Mouse (Mus musculus) left cerebral cortex, adult 2 months (tissue): ENCODE data around the gene Igfbp6. TPM values are rescaled to one million over a fixed set of nuclear protein-coding genes. Genes with fewer than 3 reads are reported as not detected.
A peak's percentile ranks its signal among the peaks of the same experiment; 100 is the strongest.

Experiments
- DNase-seq, 2 experiments: peaks; one replicate each; pipeline ENCODE4 v3.0.0; 2021 to 2022; ENCODE audit warnings: low spot score in 2 of 2, mixed read lengths in 1 of 2; ENCODE audit errors: extremely low spot score in 1 of 2
- H3K27ac ChIP-seq: fragments of 200-600 bp; 2 replicates; pipeline ENCODE4 v1.8.1; 2022
- H3K4me3 ChIP-seq: fragments of 200-600 bp; 2 replicates; pipeline ENCODE4 v1.8.1; 2022
- CTCF ChIP-seq: fragments of 200-600 bp; IDR thresholded peaks from 2 replicates; pipeline ENCODE4 v1.8.1; 2022; ENCODE audit warnings: antibody characterized with exemption, mild to moderate bottlenecking, moderate library complexity
- intact Hi-C: fragments of 180-260 bp; cut with DNase I; formaldehyde crosslinking; loops from one replicate; pipeline ENCODE4 v1.15.1; 2025
- total RNA-seq, 2 experiments: library from RNA; stranded (reverse); gene quantifications; 2 replicates each; pipeline ENCODE4 v1.2.3; 2021

Igfbp6 gene
- total RNA-seq, 2 experiments from 2014 or later: 57.4 to 64.8 TPM

- H3K4me3 ChIP-seq: no peak overlapping the region
- TF ChIP-seq CTCF: no peak
- H3K27ac ChIP-seq: no peak overlapping the region
- intact Hi-C loops: no loop called here
- no peak for DNase-seq
Observed at GRCm38 (mm10) chr15:102119831-102120170, 24.4 kb upstream of the Igfbp6 start.

- TF ChIP-seq CTCF: no peak
- H3K27ac ChIP-seq: no peak overlapping the region
Observed at GRCm38 (mm10) chr15:102120530-102120929, 23.6 kb upstream of the Igfbp6 start.

GRCm38 (mm10) chr15:102126303-102126702 lies 17.9 kb upstream of the Igfbp6 start:
- no peak overlapping the region for H3K27ac ChIP-seq
- intact Hi-C loops: no loop called here
- no peak for TF ChIP-seq CTCF
- no peak for DNase-seq
- H3K4me3 ChIP-seq: no peak overlapping the region

More at GRCm38 (mm10) chr15:102120530-102120929, 23.6 kb upstream of the Igfbp6 start:
- H3K4me3 ChIP-seq: no peak overlapping the region
- intact Hi-C loops: no loop called here
- DNase-seq: no peak

- Histone ChIP-seq H3K4me3 (no peak overlapping the region), H3K27ac (no peak overlapping the region)
- no peak for DNase-seq
- intact Hi-C loops: no loop called here
- no peak for TF ChIP-seq CTCF
Observed at GRCm38 (mm10) chr15:102133314-102133713, 10.8 kb upstream of the Igfbp6 start.

GRCm38 (mm10) chr15:102134709-102135108 lies 9.5 kb upstream of the Igfbp6 start:
- TF ChIP-seq CTCF: no peak
- H3K4me3 ChIP-seq: peak overlapping the region; percentile 74; the same call in 1 of the 2 replicates
- intact Hi-C loops: no loop called here

GRCm38 (mm10) chr15:102135522-102136128 lies 8.5 kb upstream of the Igfbp6 start:
- Histone ChIP-seq H3K4me3 (peak overlapping the region; percentile 74), H3K27ac (peak overlapping the region; percentile 93)
- no peak for TF ChIP-seq CTCF
- no peak for DNase-seq
- intact Hi-C loops: no loop called here

More at GRCm38 (mm10) chr15:102134709-102135108, 9.5 kb upstream of the Igfbp6 start:
- DNase-seq: no peak
- no peak overlapping the region for H3K27ac ChIP-seq

GRCm38 (mm10) chr15:102136129-102136758 lies 7.9 kb upstream of the Igfbp6 start, which contains the start of gene Spryd3:
TSS of gene Spryd3 (minus strand) at chr15:102136234.
- Histone ChIP-seq H3K27ac (peak within 1 kb of the TSS; percentile 93), H3K4me3 (peak within 1 kb of the TSS; percentile 74)
- no peak; the same call in 1 of the 2 replicates for TF ChIP-seq CTCF
- peak; percentile 98 to 99 for DNase-seq
- intact Hi-C loops: no loop called here

GRCm38 (mm10) chr15:102141120-102141519 lies 3.0 kb upstream of the Igfbp6 start:
- no peak for TF ChIP-seq CTCF
- DNase-seq: no peak
- intact Hi-C loops: no loop called here
- no peak overlapping the region for H3K4me3 ChIP-seq
- H3K27ac ChIP-seq: no peak overlapping the region

- peak overlapping the region; percentile 94 for H3K27ac ChIP-seq
- DNase-seq: peak in 1 of 2 experiments; percentile 32
- no peak for TF ChIP-seq CTCF
- intact Hi-C loops: loop anchor here (2.0 kb wide), 1 partner anchor 34 kb away; no protein-coding TSS in a partner anchor
- peak overlapping the region; percentile 48 for H3K4me3 ChIP-seq
Observed at GRCm38 (mm10) chr15:102142914-102143912, 949 bp upstream of the Igfbp6 start.

- TF ChIP-seq CTCF: no peak
- no peak for DNase-seq
- H3K4me3 ChIP-seq: peak overlapping the region; percentile 48
- intact Hi-C loops: no loop called here
- H3K27ac ChIP-seq: peak overlapping the region; percentile 94
Observed at GRCm38 (mm10) chr15:102144726-102145125, 564 bp downstream of the Igfbp6 start.

- H3K27ac ChIP-seq: peak overlapping the region; percentile 94
- peak overlapping the region; percentile 48 for H3K4me3 ChIP-seq
- TF ChIP-seq CTCF: no peak
- DNase-seq: peak; percentile 64 to 65
- intact Hi-C loops: no loop called here
Observed at GRCm38 (mm10) chr15:102145330-102145729, 1.2 kb downstream of the Igfbp6 start.
